Mouse (Mus musculus): ENCODE measurements around the gene Apol6.

- TF ChIP-seq EP300 (IDR thresholded peaks at IDR 0.05; ENCODE audit: low read depth) (no peak), CTCF (IDR thresholded peaks at IDR 0.05; ENCODE audit: low read depth) (no peak)
Observed at GRCm38 (mm10) chr15:77097358-77097757, 52.8 kb downstream of the Apol6 start.

Data from liver, postnatal 0 days (tissue).